Mouse (Mus musculus) liver (tissue): ENCODE results near the gene Slc15a2.

Experiments
- DNase-seq: peaks from one replicate; pipeline ENCODE4 v3.0.0-alpha.2; 2020; ENCODE audit warnings: mixed read lengths

Gene Slc15a2

DNA sequence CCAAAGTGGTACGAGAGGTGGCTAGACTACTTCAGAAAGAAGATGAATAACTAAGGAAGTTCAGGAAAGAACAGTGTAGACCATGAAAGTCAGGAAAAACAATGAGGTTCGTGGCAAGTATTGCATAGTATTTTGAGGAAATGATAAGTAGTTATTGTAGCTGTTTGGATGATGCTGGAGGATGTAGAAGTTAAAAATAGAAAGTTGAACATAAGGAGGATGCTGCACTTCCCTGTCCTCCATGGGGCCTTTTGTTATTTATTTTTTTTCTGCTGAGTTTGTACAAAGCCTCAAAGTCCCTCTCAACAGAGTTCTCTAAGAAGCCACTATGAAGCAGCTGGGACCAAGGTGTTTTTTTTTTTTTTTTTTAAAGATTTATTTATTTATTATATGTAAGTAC, 37.0 kb downstream of the Slc15a2 start:
- DNase-seq = no peak

- DNase-seq = no peak
These were observed 37.7 kb downstream of the Slc15a2 start for GRCm38 (mm10) chr16:36747068-36747467.

- no peak for DNase-seq
These were observed 41.2 kb downstream of the Slc15a2 start for GRCm38 (mm10) chr16:36743580-36743979.

DNA sequence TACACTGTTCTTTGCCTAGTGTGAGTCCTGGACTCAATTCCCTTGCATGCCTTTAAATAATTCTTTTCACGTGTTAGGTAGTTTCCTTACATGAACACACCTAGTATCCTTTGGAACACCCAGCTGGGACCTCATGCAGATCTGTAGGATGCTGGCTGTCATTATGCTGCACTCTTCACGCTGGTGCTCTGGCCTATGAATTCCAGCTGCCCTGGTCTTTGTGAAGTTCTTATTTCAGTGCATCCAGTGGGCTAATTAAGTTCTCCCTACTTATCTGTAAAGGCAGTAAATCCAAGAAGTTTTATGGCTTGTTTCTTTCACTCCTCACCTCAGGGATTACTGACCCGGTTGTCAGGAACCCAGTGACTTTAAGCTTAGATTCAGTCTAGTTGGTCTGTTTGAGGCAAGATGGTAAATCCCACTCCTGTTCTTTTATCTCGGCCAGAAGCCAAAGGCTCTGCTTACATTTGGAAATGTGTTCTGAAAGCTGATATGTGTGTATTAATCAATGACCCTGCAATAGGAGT, 45.3 kb downstream of the Slc15a2 start:
- DNase-seq = no peak

GRCm38 (mm10) chr16:36735421-36735820, 49.3 kb downstream of the Slc15a2 start:
- no peak for DNase-seq

DNA sequence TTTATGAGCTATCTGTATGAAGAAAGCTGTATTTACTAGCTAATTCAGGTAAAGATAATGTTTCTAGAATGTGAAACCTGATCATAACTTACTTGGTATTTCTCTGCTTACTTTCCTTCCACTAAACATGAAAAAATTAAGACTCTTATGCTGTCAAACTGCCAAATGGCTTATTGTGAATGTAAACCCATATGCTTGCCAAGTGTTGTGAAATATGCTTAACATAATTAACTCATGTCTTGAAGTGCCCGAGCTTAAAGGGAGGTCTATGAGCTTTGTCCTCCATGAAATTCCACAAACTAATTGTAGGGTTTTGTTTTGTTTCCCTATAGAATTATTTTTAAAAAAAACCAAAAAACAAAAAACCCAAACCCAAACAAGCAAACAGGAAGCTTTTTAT, 50.9 kb downstream of the Slc15a2 start:
- DNase-seq = no peak

DNA sequence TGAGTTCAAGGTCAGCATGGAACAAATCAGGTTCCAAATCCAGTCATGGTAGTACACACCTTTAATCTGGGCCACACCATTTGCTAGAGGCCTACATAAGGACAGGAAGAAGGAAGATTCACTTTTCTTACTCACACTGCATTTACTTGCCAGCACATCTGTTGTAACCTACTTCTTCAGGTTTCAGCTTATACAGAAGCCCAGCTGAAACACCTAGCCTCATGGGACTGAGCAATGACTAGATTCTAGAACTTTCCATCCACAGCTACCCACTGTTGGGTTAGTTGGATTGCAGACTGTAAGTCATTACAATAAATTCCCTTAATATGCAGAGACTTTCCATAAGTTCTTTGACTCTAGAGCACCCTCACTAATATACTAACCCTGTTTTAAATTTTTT, 52.2 kb downstream of the Slc15a2 start:
- no peak for DNase-seq

DNA sequence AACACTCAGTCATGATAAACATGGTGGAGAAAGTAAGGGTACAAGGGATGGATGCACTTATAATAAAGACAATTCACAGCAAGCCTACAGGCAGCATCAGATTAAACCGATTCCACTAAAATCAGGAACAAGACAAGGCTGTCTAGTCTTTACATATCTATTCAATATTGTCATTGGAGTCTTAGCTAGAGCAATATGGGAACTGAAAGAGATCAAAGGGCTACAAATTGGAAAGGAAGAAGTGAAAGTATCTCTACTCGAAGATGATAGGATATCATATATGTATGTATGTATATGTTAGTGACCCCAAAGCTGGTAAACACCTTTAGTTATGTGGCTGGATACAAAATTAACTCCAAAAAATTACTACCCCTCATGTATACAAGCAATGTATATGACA, 55.8 kb downstream of the Slc15a2 start:
- DNase-seq = no peak

GRCm38 (mm10) chr16:36723880-36724443, 60.8 kb downstream of the Slc15a2 start:
- no peak for DNase-seq

GRCm38 (mm10) chr16:36722739-36723138, 62.0 kb downstream of the Slc15a2 start:
- DNase-seq = no peak

- no peak for DNase-seq
These were observed 64.3 kb downstream of the Slc15a2 start for GRCm38 (mm10) chr16:36720194-36721055.

GRCm38 (mm10) chr16:36718637-36719036, 66.1 kb downstream of the Slc15a2 start:
- DNase-seq = no peak

GRCm38 (mm10) chr16:36717481-36717880, 67.3 kb downstream of the Slc15a2 start:
- no peak for DNase-seq

DNA sequence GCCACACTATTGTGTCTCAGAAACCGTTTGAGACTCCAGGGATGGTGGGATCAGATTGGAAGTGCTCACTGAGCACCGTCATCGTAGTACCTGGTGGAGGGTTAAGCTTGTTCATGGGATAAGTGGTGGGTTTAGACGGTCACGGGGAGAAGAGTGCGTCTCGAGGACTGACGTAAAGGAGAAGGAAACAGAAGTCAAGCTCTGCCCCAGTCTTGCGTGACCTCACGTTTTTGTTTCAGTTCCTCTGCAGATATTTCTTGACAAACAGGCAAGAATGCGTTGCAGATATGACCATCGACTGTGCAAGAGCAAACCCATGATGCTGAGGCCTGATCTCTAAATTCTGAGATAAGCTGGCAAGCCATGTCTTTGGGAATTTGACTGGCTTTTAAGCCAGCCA, 73.0 kb downstream of the Slc15a2 start:
- DNase-seq = no peak

DNA sequence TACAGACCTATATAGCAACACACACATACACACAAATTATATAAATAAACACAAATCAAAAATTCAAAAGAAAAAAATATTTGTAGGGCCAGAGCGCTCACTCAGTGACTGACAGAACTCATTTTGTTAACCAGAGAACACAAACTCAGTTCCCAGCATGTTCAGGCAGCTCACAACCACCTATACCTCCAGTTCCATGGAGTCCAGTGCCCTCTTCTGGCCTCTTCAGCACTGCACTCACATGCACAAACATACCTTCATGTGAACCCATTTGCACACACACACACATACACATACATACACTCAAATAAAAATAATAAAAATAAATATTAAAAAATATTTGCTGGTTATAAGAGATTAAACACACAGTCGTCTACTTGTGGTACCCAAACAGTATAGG, 74.0 kb downstream of the Slc15a2 start:
- DNase-seq = no peak

- DNase-seq = no peak
These were observed 75.4 kb downstream of the Slc15a2 start for GRCm38 (mm10) chr16:36709405-36709804.

DNA sequence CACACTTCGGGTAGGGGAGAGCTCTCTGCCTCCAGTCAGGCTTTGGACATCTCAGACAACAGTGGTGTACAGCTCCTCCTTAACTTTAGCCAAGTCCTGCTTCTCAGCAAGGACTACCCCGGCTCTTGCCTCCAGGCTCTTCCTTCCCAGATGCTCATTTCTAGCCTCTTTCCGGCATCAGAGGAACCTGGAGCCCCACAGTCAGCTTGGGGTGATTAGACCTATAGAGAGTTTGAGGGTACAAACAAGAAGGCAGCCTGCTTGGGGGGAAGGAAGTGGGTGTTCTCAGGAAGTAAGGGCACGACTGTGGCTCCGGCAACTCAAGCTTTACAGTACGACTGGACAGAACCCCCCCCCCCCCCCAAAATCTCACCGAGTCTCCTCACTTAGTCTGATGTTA, 76.0 kb downstream of the Slc15a2 start:
- DNase-seq = no peak

DNA sequence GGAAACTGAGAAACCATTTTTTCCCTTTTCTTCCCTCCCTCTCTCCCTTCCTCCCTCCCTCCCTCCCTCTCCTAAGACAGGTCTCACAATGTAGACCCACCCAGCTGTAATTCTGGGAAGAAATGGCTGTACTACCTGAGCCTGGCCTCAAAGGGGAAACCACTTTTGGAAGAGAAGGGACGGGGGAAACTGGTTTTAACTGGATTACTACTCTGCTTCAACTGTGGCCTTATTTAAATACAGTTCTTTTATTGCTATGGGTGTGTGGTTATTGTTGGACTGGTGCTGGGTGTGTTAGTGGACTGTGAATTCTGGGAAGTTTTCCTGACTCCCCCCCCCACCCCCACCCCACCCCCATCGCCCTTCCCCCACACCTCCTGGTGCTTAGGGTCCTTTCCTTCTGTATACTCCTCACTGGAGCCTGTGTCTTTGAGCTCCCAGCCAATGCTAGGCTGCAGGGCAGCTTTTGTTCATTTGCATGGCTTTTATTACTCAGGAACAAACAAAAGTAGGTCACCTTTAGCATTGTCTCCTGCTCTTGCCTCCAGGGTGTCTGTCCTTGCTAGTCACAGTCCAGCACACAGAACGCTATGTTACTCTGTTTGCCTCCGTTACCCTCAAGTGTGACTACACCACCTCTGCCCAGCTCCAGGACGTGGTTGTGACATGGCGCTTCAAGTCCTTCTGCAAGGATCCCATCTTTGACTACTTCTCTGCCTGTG, 76.9 kb downstream of the Slc15a2 start:
- DNase-seq = no peak

- no peak for DNase-seq
These were observed 84.3 kb downstream of the Slc15a2 start for GRCm38 (mm10) chr16:36700484-36700883.
